In the genomic region with DNA sequence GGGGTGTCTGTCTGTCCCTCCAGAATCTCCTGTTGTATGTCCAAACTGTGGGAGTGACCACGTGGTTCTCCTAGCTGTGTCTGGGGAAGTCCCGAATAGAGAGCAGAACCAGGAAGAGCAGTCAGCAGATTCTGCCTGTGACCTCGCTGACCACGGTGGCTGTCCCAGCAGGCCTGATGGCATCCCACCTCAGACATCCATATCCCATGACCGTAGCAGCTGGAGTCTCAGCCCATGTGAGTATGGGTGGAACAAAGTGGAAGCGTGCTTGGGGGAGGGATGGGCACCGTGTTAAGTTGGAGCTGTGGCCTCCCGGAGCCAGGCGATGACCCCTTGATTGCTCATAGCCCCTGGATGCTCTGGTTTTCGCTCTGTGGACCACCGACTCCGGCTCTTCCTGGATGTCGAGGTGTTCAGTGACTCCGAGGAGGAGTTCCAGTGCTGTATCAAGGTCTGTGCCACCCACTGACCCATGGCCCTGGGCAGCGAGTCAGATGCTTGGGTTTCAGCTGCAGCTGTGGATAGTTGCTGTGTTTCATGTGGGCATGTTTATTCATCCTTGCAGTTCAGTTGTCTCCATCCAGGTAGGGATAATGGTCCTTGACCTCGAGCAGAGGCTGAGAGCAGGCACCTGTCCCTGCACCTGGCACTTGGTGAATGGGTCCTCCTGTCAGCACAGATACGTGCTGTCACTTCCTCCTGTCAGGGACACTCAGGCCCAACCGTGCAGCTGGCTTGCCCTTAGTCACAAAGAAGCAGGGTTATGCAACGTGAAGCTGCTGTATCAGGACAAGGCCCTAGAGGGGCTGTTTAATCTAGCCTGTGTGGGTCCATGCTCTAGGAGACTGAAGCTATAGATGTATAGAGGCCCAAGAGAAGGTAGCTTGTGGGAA, we compare ENCODE assay signal across 2 mouse cellular contexts.
TF ChIP-seq lines count a peak whose summit lies in the region.

No protein-coding gene starts in this region.

TF ChIP-seq in CH12.LX, 34 proteins besides CTCF, POLR2A, EP300 and RAD21:
- TF ChIP-seq SMC3 (IDR thresholded peaks at IDR 0.05; ENCODE audit: low read depth, low read length) (no peak), SIN3A (IDR thresholded peaks at IDR 0.05; ENCODE audit: low read length) (no peak), GABPA (IDR thresholded peaks at IDR 0.05; ENCODE audit: insufficient replicate concordance, low read depth, low read length) (no peak), USF1 (IDR thresholded peaks at IDR 0.05; ENCODE audit: low read depth, low read length) (peak; percentile 22), PAX5 (IDR thresholded peaks at IDR 0.05; ENCODE audit: low read length) (no peak), ELF1 (IDR thresholded peaks at IDR 0.05; ENCODE audit: low read depth, low read length) (peak; percentile 49; the same call in 1 of the 2 replicates), MAX (IDR thresholded peaks at IDR 0.05; ENCODE audit: low read length) (peak; percentile 79)
TF ChIP-seq in CH12.LX: peak in this region for 3.

TF ChIP-seq in myocyte, 11 proteins besides CTCF, POLR2A, EP300 and RAD21:
- peak; percentile 0 for TF ChIP-seq USF1 (IDR thresholded peaks at IDR 0.05; ENCODE audit: low read depth)
- TF ChIP-seq E2F4 (IDR thresholded peaks at IDR 0.05; ENCODE audit: insufficient read depth): no peak
- TF ChIP-seq MYOD1 (IDR thresholded peaks at IDR 0.05; ENCODE audit: control insufficient read depth in 1 of 3, insufficient read length in 2 of 3, low read depth in 2 of 3): peak; percentile 56 to 96 (median 79)
- peak; percentile 67 to 89 (median 70) for TF ChIP-seq MYOG (IDR thresholded peaks at IDR 0.05; ENCODE audit: control insufficient read depth in 1 of 3, insufficient read depth in 1 of 3, insufficient read length in 2 of 3, low read depth in 2 of 3)
- TF ChIP-seq CEBPB (IDR thresholded peaks at IDR 0.05; ENCODE audit: insufficient read depth, poor library complexity, severe bottlenecking): no peak
- peak; percentile 52 for TF ChIP-seq TCF12 (IDR thresholded peaks at IDR 0.05; ENCODE audit: insufficient read depth, poor library complexity, severe bottlenecking)
- TF ChIP-seq POLR2AphosphoS2 (IDR thresholded peaks at IDR 0.05; ENCODE audit: insufficient read length, low read depth): peak; percentile 14
TF ChIP-seq in myocyte: peak in this region for 5.
